ENCODE assay signal across 8 mouse cellular contexts in genomic region chr16:91545597-91546281, GRCm38 (mm10). TPM values are rescaled to one million over a fixed set of nuclear protein-coding genes. Genes with fewer than 3 reads are reported as not detected.
DNase-seq lines count a peak whose midpoint lies in the region; ATAC-seq and TF ChIP-seq lines count a peak whose summit lies in the region.

No protein-coding gene starts in this region.

- 54% methylated on average over 10 of the region's 10 CpGs for WGBS in intestine, postnatal 0 days
- 68% methylated on average over 10 of the region's 10 CpGs for WGBS in neural tube, embryonic 15.5 days
- WGBS in hindbrain, embryonic 13.5 days, result 77% methylated on average over 10 of the region's 10 CpGs

- DNase-seq in adrenal gland, adult (ENCODE audit: inconsistent age in 2 of 2, low spot score in 1 of 2), result peak; percentile 26 to 62
- no peak for DNase-seq in adrenal gland, postnatal 4 days (ENCODE audit: low spot score in 2 of 2)
- DNase-seq in MEL-GATA-1-ER (ENCODE audit: extremely low read depth, low read depth), result peak; percentile 93
- no peak for DNase-seq in adrenal gland, adult 8-10 months

- no peak for TF ChIP-seq CTCF in intestine, postnatal 0 days (IDR thresholded peaks at IDR 0.05; ENCODE audit: low read depth)

- 0 out of 2 replicates have a peak, but pooled peaks cover 4% of the 10 kb centered on the region for H3K36me3 ChIP-seq in intestine, postnatal 0 days (ENCODE audit: control insufficient read depth, insufficient read depth)
- H3K36me3 ChIP-seq in neural tube, embryonic 15.5 days, result no peaks in the 10 kb centered on the region
- no peaks in the 10 kb centered on the region for H3K36me3 ChIP-seq in hindbrain, embryonic 13.5 days

- H3K9ac ChIP-seq in intestine, postnatal 0 days (ENCODE audit: low read depth, low read length), result no peak overlapping the region
- no peak overlapping the region for H3K9ac ChIP-seq in neural tube, embryonic 15.5 days (replicated peaks)
- H3K9ac ChIP-seq in hindbrain, embryonic 13.5 days, result no peak overlapping the region

- H3K4me1 ChIP-seq in intestine, postnatal 0 days (replicated peaks; ENCODE audit: control insufficient read depth, insufficient read depth, low read length), result peaks cover 15% of the 10 kb centered on the region
- peaks cover 40% of the 10 kb centered on the region for H3K4me1 ChIP-seq in neural tube, embryonic 15.5 days
- peaks cover 33% of the 10 kb centered on the region for H3K4me1 ChIP-seq in hindbrain, embryonic 13.5 days (replicated peaks)

- no peak overlapping the region for H3K4me3 ChIP-seq in intestine, postnatal 0 days (ENCODE audit: low read depth, low read length)
- H3K4me3 ChIP-seq in neural tube, embryonic 15.5 days (replicated peaks), result no peak overlapping the region
- no peak overlapping the region for H3K4me3 ChIP-seq in hindbrain, embryonic 13.5 days

- no peaks in the 10 kb centered on the region for H3K9me3 ChIP-seq in intestine, postnatal 0 days (ENCODE audit: control insufficient read depth)
- no peaks in the 10 kb centered on the region for H3K9me3 ChIP-seq in neural tube, embryonic 15.5 days (replicated peaks)
- H3K9me3 ChIP-seq in hindbrain, embryonic 13.5 days, result no peaks in the 10 kb centered on the region

- peak overlapping the region; percentile 95; the same call in 1 of the 2 replicates for H3K27ac ChIP-seq in intestine, postnatal 0 days (ENCODE audit: low read depth, low read length)
- no peak overlapping the region for H3K27ac ChIP-seq in neural tube, embryonic 15.5 days (replicated peaks)
- no peak overlapping the region for H3K27ac ChIP-seq in hindbrain, embryonic 13.5 days

- no peaks in the 10 kb centered on the region for H3K27me3 ChIP-seq in intestine, postnatal 0 days (replicated peaks; ENCODE audit: control insufficient read depth, insufficient read depth, low read length)
- 0 out of 2 replicates have a peak, but pooled peaks cover 2% of the 10 kb centered on the region for H3K27me3 ChIP-seq in neural tube, embryonic 15.5 days (replicated peaks)
- peaks cover 6% of the 10 kb centered on the region; the same call in 1 of the 2 replicates for H3K27me3 ChIP-seq in hindbrain, embryonic 13.5 days

- ATAC-seq in intestine, postnatal 0 days, result no peak
- ATAC-seq in megakaryocyte progenitor cell, adult 5-6 weeks (replicated peaks; ENCODE audit: poor library complexity), result peak; percentile 71
- no peak for ATAC-seq in neural tube, embryonic 15.5 days (ENCODE audit: low FRiP score)
- no peak for ATAC-seq in hindbrain, embryonic 13.5 days (ENCODE audit: low FRiP score)

- peak overlapping the region; percentile 80; the same call in 1 of the 2 replicates for H3K4me2 ChIP-seq in intestine, postnatal 0 days (replicated peaks; ENCODE audit: low read depth)
- H3K4me2 ChIP-seq in neural tube, embryonic 15.5 days, result no peak overlapping the region
- H3K4me2 ChIP-seq in hindbrain, embryonic 13.5 days, result no peak overlapping the region

RNA-seq across cellular contexts. Expression of gene Ifngr2, which starts 1.1 kb away (rescaled TPM):
- total RNA-seq in adrenal gland, postnatal 4 days (2021), result 10 to 100 TPM; 38.5 to 40.9 TPM
- 138 and 146 TPM in 2 replicates for polyA plus RNA-seq in intestine, postnatal 0 days (2015; fragmentation: Nextera tagmentation; extraction: Ambion mirVana)
- 17.4 and 20.3 TPM in 2 replicates for total RNA-seq in megakaryocyte progenitor cell, adult 5-6 weeks (2015)
- total RNA-seq in megakaryocyte progenitor cell, adult 5-6 weeks (2017), result 14.1 and 16.0 TPM in 2 replicates
- 106 and 112 TPM in 2 replicates for polyA plus RNA-seq in neural tube, embryonic 15.5 days (2015; fragmentation: Nextera tagmentation; extraction: Ambion mirVana)
- polyA plus RNA-seq in hindbrain, embryonic 13.5 days (2015; fragmentation: Nextera tagmentation; extraction: Ambion mirVana), result 72.1 and 73.0 TPM in 2 replicates
- 10 to 100 TPM; 21.8 to 35.9 (median 29.7) TPM for total RNA-seq in adrenal gland, adult 8-10 months (2022)

RNA-seq across cellular contexts. Expression of gene Tmem50b, which starts 51.9 kb away (rescaled TPM):
- 10 to 100 TPM; 29.2 to 29.8 TPM for total RNA-seq in adrenal gland, postnatal 4 days (2021)
- polyA plus RNA-seq in intestine, postnatal 0 days (2015; fragmentation: Nextera tagmentation; extraction: Ambion mirVana), result 24.9 and 28.0 TPM in 2 replicates
- 51.9 and 59.3 TPM in 2 replicates for total RNA-seq in megakaryocyte progenitor cell, adult 5-6 weeks (2015)
- 42.9 and 44.3 TPM in 2 replicates for total RNA-seq in megakaryocyte progenitor cell, adult 5-6 weeks (2017)
- polyA plus RNA-seq in neural tube, embryonic 15.5 days (2015; fragmentation: Nextera tagmentation; extraction: Ambion mirVana), result 102 and 112 TPM in 2 replicates
- polyA plus RNA-seq in hindbrain, embryonic 13.5 days (2015; fragmentation: Nextera tagmentation; extraction: Ambion mirVana), result 69.1 and 69.5 TPM in 2 replicates
- 10 to 100 TPM; 46.4 to 63.8 (median 60.6) TPM for total RNA-seq in adrenal gland, adult 8-10 months (2022)

Comparison
In these comparisons a context has a peak if more than half of its experiments do, and no peak if none do; other contexts are left out.
1. DNase-seq: peak in adrenal gland, adult (2 of 2) and MEL-GATA-1-ER (single experiment); none in adrenal gland, postnatal 4 days (0 of 2) and adrenal gland, adult 8-10 months (single experiment).